Mouse (Mus musculus): ENCODE results near the gene Suclg2. TPM values are rescaled to one million over a fixed set of nuclear protein-coding genes. Genes with fewer than 3 reads are reported as not detected.

Suclg2 gene
- total and polyA plus RNA-seq, 3 experiments: 29.6 to 73.1 (median 48.4) TPM

DNA sequence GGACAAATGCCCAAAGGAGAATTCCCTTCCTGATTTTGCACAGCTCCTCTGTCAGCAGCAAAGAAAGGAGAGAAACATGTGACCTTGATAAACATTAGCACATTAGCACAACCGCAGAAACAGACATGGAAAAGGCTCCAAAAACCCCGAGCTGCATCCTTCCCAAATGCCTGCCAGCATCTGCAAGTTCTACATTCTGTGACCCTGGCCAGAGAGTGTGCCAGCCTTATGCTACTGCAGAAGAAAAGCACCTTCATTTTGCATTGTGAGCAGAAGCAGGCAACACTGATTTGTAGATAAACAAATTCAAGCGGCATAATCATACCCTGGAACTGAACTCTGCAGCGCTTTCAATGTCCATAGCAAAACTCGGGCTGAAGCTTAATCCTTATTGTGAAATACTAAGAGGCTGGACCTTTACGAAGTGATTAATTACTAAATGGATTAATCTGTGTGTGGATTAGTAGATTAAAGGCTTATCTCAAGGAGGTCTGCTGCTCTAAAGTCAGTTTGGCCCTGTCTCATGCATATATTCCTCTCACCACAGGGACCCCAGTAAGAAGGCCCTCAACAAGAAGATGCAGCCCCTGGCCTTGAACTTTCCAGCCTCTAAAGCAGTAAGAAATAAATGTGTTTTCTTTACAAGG is 43.4 kb downstream of the Suclg2 start:
- TF ChIP-seq GATA2 (IDR thresholded peaks at IDR 0.05; ENCODE audit: borderline replicate concordance, low read depth, low read length) (no peak), TAL1 (conservative IDR thresholded peaks at IDR 0.05; ENCODE audit: low read depth, low read length) (no peak), POLR2AphosphoS5 (IDR thresholded peaks at IDR 0.05; ENCODE audit: insufficient replicate concordance, low read depth, low read length) (no peak), GATA1 (IDR thresholded peaks at IDR 0.05; ENCODE audit: borderline replicate concordance, low read length) (no peak), CTCF (IDR thresholded peaks at IDR 0.05; ENCODE audit: low read depth, low read length) (no peak)
- no peak overlapping the region for H3K4me3 ChIP-seq (ENCODE audit: low read depth, low read length)
- H3K9me3 ChIP-seq (replicated peaks): no peaks in the 10 kb centered on the region
- no peaks in the 10 kb centered on the region for H3K27me3 ChIP-seq (ENCODE audit: insufficient read depth, low read length)
- no peak for ATAC-seq (ENCODE audit: extremely low read depth, insufficient number of reproducible peaks, low FRiP score, poor library complexity, severe bottlenecking)
- no peak for DNase-seq (ENCODE audit: low spot score)
- H3K36me3 ChIP-seq (replicated peaks): peaks cover 61% of the 10 kb centered on the region
- no peaks in the 10 kb centered on the region for H3K4me1 ChIP-seq (ENCODE audit: insufficient read depth, low read depth, low read length)

- Histone ChIP-seq H3K9me3 (replicated peaks) (no peaks in the 10 kb centered on the region), H3K4me3 (ENCODE audit: low read depth, low read length) (no peak overlapping the region), H3K27me3 (ENCODE audit: insufficient read depth, low read length) (no peaks in the 10 kb centered on the region), H3K4me1 (ENCODE audit: insufficient read depth, low read depth, low read length) (no peaks in the 10 kb centered on the region), H3K36me3 (replicated peaks) (peaks cover 60% of the 10 kb centered on the region)
- DNase-seq (ENCODE audit: low spot score) (no peak), ATAC-seq (ENCODE audit: extremely low read depth, insufficient number of reproducible peaks, low FRiP score, poor library complexity, severe bottlenecking) (no peak)
- TF ChIP-seq POLR2AphosphoS5 (IDR thresholded peaks at IDR 0.05; ENCODE audit: insufficient replicate concordance, low read depth, low read length) (no peak), CTCF (IDR thresholded peaks at IDR 0.05; ENCODE audit: low read depth, low read length) (no peak), GATA2 (IDR thresholded peaks at IDR 0.05; ENCODE audit: borderline replicate concordance, low read depth, low read length) (no peak), TAL1 (conservative IDR thresholded peaks at IDR 0.05; ENCODE audit: low read depth, low read length) (no peak), GATA1 (IDR thresholded peaks at IDR 0.05; ENCODE audit: borderline replicate concordance, low read length) (no peak)
These were observed 43.9 kb downstream of the Suclg2 start for GRCm38 (mm10) chr6:95674651-95675050.

DNA sequence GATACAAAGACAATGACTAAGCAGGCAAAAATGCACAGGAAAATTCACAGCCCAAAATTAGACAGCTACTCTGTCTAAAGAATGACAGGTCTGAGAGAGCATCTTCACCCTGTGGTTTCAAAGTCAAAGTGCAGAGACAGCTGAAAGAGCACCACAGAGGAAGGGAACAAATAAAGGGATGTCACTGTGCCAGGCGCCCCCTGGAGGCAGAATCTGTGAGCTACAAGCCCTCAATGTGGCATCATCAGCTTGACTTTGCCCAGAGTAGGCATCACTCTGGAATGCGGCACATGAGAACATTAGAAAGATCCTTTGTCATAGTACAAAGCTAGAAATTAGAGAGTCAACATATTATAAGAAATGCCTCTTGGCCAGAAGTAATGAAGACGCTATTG is 49.3 kb downstream of the Suclg2 start:
- DNase-seq (ENCODE audit: low spot score) (no peak), ATAC-seq (ENCODE audit: extremely low read depth, insufficient number of reproducible peaks, low FRiP score, poor library complexity, severe bottlenecking) (peak; percentile 34; the same call in 1 of the 2 replicates)
- no peaks in the 10 kb centered on the region for H3K27me3 ChIP-seq (ENCODE audit: insufficient read depth, low read length)
- no peaks in the 10 kb centered on the region for H3K9me3 ChIP-seq (replicated peaks)
- TF ChIP-seq CTCF (IDR thresholded peaks at IDR 0.05; ENCODE audit: low read depth, low read length): peak; percentile 59
- no peak for TF ChIP-seq GATA1 (IDR thresholded peaks at IDR 0.05; ENCODE audit: borderline replicate concordance, low read length)
- no peak overlapping the region for H3K4me3 ChIP-seq (ENCODE audit: low read depth, low read length)
- no peaks in the 10 kb centered on the region for H3K4me1 ChIP-seq (ENCODE audit: insufficient read depth, low read depth, low read length)
- peaks cover 53% of the 10 kb centered on the region for H3K36me3 ChIP-seq (replicated peaks)

GRCm38 (mm10) chr6:95668629-95669334 is 49.8 kb downstream of the Suclg2 start:
- no peaks in the 10 kb centered on the region for H3K4me1 ChIP-seq (ENCODE audit: insufficient read depth, low read depth, low read length)
- TF ChIP-seq CTCF (IDR thresholded peaks at IDR 0.05; ENCODE audit: low read depth, low read length): no peak
- no peak for TF ChIP-seq GATA2 (IDR thresholded peaks at IDR 0.05; ENCODE audit: borderline replicate concordance, low read depth, low read length)
- no peak for TF ChIP-seq TAL1 (conservative IDR thresholded peaks at IDR 0.05; ENCODE audit: low read depth, low read length)
- TF ChIP-seq POLR2AphosphoS5 (IDR thresholded peaks at IDR 0.05; ENCODE audit: insufficient replicate concordance, low read depth, low read length): no peak
- no peak for TF ChIP-seq GATA1 (IDR thresholded peaks at IDR 0.05; ENCODE audit: borderline replicate concordance, low read length)
- DNase-seq (ENCODE audit: low spot score) (no peak), ATAC-seq (ENCODE audit: extremely low read depth, insufficient number of reproducible peaks, low FRiP score, poor library complexity, severe bottlenecking) (no peak)
- no peak overlapping the region for H3K4me3 ChIP-seq (ENCODE audit: low read depth, low read length)
- no peaks in the 10 kb centered on the region for H3K9me3 ChIP-seq (replicated peaks)
- peaks cover 50% of the 10 kb centered on the region for H3K36me3 ChIP-seq (replicated peaks)
- H3K27me3 ChIP-seq (ENCODE audit: insufficient read depth, low read length): no peaks in the 10 kb centered on the region

DNA sequence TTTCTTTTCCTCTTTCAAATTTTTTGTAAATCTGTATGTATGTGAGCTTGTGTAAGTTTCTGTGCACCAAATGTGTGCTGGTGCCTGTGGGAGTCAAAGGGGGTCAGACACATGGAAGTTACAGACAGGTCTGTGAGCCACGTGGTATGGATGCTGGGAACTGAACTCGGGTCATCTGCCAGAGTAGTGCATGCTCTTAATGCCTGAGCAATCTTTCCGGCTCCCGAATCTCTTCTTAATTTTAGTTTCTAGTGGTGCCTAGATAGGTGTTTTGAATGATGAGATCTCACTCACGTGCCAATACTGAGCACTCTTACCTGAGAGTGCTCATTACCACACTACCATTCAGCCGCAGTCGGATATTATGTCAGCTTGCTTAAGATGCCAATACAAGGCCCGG is 60.9 kb downstream of the Suclg2 start:
- DNase-seq (ENCODE audit: low spot score): no peak
- Histone ChIP-seq H3K27me3 (ENCODE audit: insufficient read depth, low read length) (no peaks in the 10 kb centered on the region), H3K9me3 (replicated peaks) (no peaks in the 10 kb centered on the region), H3K36me3 (replicated peaks) (peaks cover 35% of the 10 kb centered on the region), H3K4me1 (ENCODE audit: insufficient read depth, low read depth, low read length) (no peaks in the 10 kb centered on the region), H3K4me3 (ENCODE audit: low read depth, low read length) (no peak overlapping the region)
- no peak for ATAC-seq (ENCODE audit: extremely low read depth, insufficient number of reproducible peaks, low FRiP score, poor library complexity, severe bottlenecking)
- no peak for TF ChIP-seq GATA1 (IDR thresholded peaks at IDR 0.05; ENCODE audit: borderline replicate concordance, low read length)
- TF ChIP-seq CTCF (IDR thresholded peaks at IDR 0.05; ENCODE audit: low read depth, low read length): no peak
- TF ChIP-seq TAL1 (conservative IDR thresholded peaks at IDR 0.05; ENCODE audit: low read depth, low read length): no peak
- no peak for TF ChIP-seq GATA2 (IDR thresholded peaks at IDR 0.05; ENCODE audit: borderline replicate concordance, low read depth, low read length)
- no peak for TF ChIP-seq POLR2AphosphoS5 (IDR thresholded peaks at IDR 0.05; ENCODE audit: insufficient replicate concordance, low read depth, low read length)

DNA sequence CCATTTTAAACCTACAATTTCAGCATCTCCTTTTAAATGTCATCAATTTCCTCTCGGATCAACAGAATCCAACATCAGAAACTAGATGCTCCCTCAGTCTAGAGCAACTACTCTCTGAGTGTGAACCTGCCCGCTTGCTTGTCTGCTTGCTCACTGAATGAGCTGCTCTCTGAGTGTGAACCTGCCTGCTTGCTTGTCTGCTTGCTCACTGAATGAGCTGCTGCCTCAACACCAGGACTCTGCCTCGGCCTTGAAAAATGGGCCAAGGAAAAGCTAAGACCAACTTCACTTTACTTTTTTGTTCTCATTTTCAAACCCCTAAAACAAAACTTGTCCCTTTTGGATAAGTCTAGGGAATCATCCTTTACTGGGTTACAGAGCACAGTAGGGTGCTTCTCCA is 64.9 kb downstream of the Suclg2 start:
- no peaks in the 10 kb centered on the region for H3K27me3 ChIP-seq (ENCODE audit: insufficient read depth, low read length)
- H3K4me3 ChIP-seq (ENCODE audit: low read depth, low read length): no peak overlapping the region
- TF ChIP-seq GATA1 (IDR thresholded peaks at IDR 0.05; ENCODE audit: borderline replicate concordance, low read length) (no peak), TAL1 (conservative IDR thresholded peaks at IDR 0.05; ENCODE audit: low read depth, low read length) (no peak), GATA2 (IDR thresholded peaks at IDR 0.05; ENCODE audit: borderline replicate concordance, low read depth, low read length) (no peak), POLR2AphosphoS5 (IDR thresholded peaks at IDR 0.05; ENCODE audit: insufficient replicate concordance, low read depth, low read length) (no peak), CTCF (IDR thresholded peaks at IDR 0.05; ENCODE audit: low read depth, low read length) (no peak)
- no peaks in the 10 kb centered on the region for H3K9me3 ChIP-seq (replicated peaks)
- no peaks in the 10 kb centered on the region for H3K4me1 ChIP-seq (ENCODE audit: insufficient read depth, low read depth, low read length)
- ATAC-seq (ENCODE audit: extremely low read depth, insufficient number of reproducible peaks, low FRiP score, poor library complexity, severe bottlenecking) (no peak), DNase-seq (ENCODE audit: low spot score) (no peak)
- H3K36me3 ChIP-seq (replicated peaks): peaks cover 67% of the 10 kb centered on the region
